In the genomic region with DNA sequence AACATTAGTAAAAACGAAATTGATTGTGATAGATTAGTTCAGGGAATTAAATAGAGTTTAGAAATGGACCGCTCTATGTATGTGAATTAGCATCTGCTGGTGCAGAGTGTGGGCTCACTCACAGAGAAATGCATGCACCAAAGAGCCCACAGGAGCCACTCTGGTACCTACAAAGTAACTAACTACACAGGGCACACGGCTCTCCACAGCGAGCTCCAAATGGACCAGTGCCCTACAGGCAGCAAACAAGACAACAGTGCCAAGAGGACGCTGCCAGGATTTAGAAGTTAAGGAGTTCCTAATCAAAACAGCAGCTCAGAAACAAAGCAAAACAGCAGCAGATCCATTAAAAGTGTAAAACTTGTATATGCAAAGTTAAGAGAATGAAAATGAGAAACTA, we compare ENCODE assay signal across 18 mouse cellular contexts. TPM values are rescaled to one million over a fixed set of nuclear protein-coding genes. Genes with fewer than 3 reads are reported as not detected.
A peak's percentile ranks its signal among the peaks of the same experiment; 100 is the strongest.
DNase-seq lines count a peak whose midpoint lies in the region; ATAC-seq and TF ChIP-seq lines count a peak whose summit lies in the region.
"Had no signal": no experiment of that assay in that cellular context is flagged by ENCODE, and none has a peak within 500 bp of the region (broad histone marks: within the 10 kb centered on the region; RNA-seq: fewer than 3 reads in every experiment).

No protein-coding gene starts in this region.

- peak; percentile 51 to 62 for DNase-seq in cerebellum, postnatal 10 days
- no peak for DNase-seq in cerebellum, adult 11-12 months
- DNase-seq in hindbrain, embryonic 14.5 days (ENCODE audit: low spot score) = no peak
- DNase-seq in midbrain, postnatal 0 days (ENCODE audit: low spot score) = peak; percentile 57
- DNase-seq: adrenal gland, postnatal 14 days; gastrocnemius, postnatal 36 days; lung, postnatal 10 days; retina, postnatal 1 day; thymus, postnatal 25 days had no signal

- no peak overlapping the region for H3K4me3 ChIP-seq in hindbrain, embryonic 15.5 days
- H3K4me3 ChIP-seq in hindbrain, embryonic 14.5 days (replicated peaks; ENCODE audit: low read length) = no peak overlapping the region
- no peak overlapping the region for H3K4me3 ChIP-seq in midbrain, postnatal 0 days (ENCODE audit: low read depth, low read length)
- H3K4me3 ChIP-seq in midbrain, embryonic 13.5 days (replicated peaks) = no peak overlapping the region
- H3K4me3 ChIP-seq: embryonic facial prominence, embryonic 10.5 days; heart, embryonic 13.5 days; limb, embryonic 12.5 days had no signal

- WGBS in hindbrain, embryonic 15.5 days = 71% methylated on average over 5 of the region's 5 CpGs
- WGBS in hindbrain, embryonic 14.5 days = 73% methylated on average over 5 of the region's 5 CpGs
- 67% methylated on average over 5 of the region's 5 CpGs for WGBS in midbrain, postnatal 0 days
- WGBS in midbrain, embryonic 13.5 days = 90% methylated on average over 5 of the region's 5 CpGs

- 0 out of 2 replicates have a peak, but pooled peaks have one; percentile 46 for ATAC-seq in hindbrain, embryonic 15.5 days (ENCODE audit: low FRiP score, low read depth)
- ATAC-seq in hindbrain, embryonic 14.5 days (ENCODE audit: low FRiP score) = no peak
- 0 out of 2 replicates have a peak, but pooled peaks have one; percentile 27 for ATAC-seq in midbrain, postnatal 0 days (ENCODE audit: low FRiP score)
- no peak for ATAC-seq in midbrain, embryonic 13.5 days
- ATAC-seq in granulocyte monocyte progenitor cell, adult 5-6 weeks (replicated peaks; ENCODE audit: poor library complexity, severe bottlenecking) = no peak
- ATAC-seq: intestine, postnatal 0 days had no signal

- H3K9ac ChIP-seq in hindbrain, embryonic 15.5 days = no peak overlapping the region
- H3K9ac ChIP-seq in hindbrain, embryonic 14.5 days = no peak overlapping the region
- H3K9ac ChIP-seq in midbrain, postnatal 0 days (replicated peaks; ENCODE audit: low read length, poor library complexity, severe bottlenecking) = no peak overlapping the region
- no peak overlapping the region for H3K9ac ChIP-seq in midbrain, embryonic 13.5 days (replicated peaks)
- H3K9ac ChIP-seq: heart, embryonic 13.5 days; limb, embryonic 12.5 days; liver, embryonic 14.5 days had no signal

- 0 out of 2 replicates have a peak, but pooled peaks cover 2% of the 10 kb centered on the region for H3K4me1 ChIP-seq in hindbrain, embryonic 15.5 days (replicated peaks)
- H3K4me1 ChIP-seq in hindbrain, embryonic 14.5 days (replicated peaks; ENCODE audit: control insufficient read depth, insufficient read depth, low read length) = no peaks in the 10 kb centered on the region
- H3K4me1 ChIP-seq in midbrain, postnatal 0 days (ENCODE audit: insufficient read depth, low read length) = no peaks in the 10 kb centered on the region
- H3K4me1 ChIP-seq in midbrain, embryonic 13.5 days (replicated peaks) = no peaks in the 10 kb centered on the region
- H3K4me1 ChIP-seq: embryonic facial prominence, embryonic 10.5 days had no signal

- H3K36me3 ChIP-seq in hindbrain, embryonic 15.5 days = no peaks in the 10 kb centered on the region
- H3K36me3 ChIP-seq in hindbrain, embryonic 14.5 days (replicated peaks; ENCODE audit: control insufficient read depth, insufficient read depth) = no peaks in the 10 kb centered on the region
- no peaks in the 10 kb centered on the region for H3K36me3 ChIP-seq in midbrain, postnatal 0 days (ENCODE audit: insufficient read depth, low read length)
- no peaks in the 10 kb centered on the region for H3K36me3 ChIP-seq in midbrain, embryonic 13.5 days
- H3K36me3 ChIP-seq: embryonic facial prominence, embryonic 10.5 days; heart, embryonic 13.5 days; limb, embryonic 12.5 days had no signal

- H3K27ac ChIP-seq in hindbrain, embryonic 15.5 days (replicated peaks) = no peak overlapping the region
- H3K27ac ChIP-seq in hindbrain, embryonic 14.5 days = no peak overlapping the region
- H3K27ac ChIP-seq in midbrain, postnatal 0 days (ENCODE audit: low read depth, low read length) = no peak overlapping the region
- H3K27ac ChIP-seq in midbrain, embryonic 13.5 days = no peak overlapping the region
- H3K27ac ChIP-seq: embryonic facial prominence, embryonic 10.5 days; heart, embryonic 13.5 days; kidney, postnatal 0 days; limb, embryonic 12.5 days; liver, embryonic 14.5 days had no signal

- H3K9me3 ChIP-seq in hindbrain, embryonic 15.5 days = no peaks in the 10 kb centered on the region
- no peaks in the 10 kb centered on the region for H3K9me3 ChIP-seq in hindbrain, embryonic 14.5 days (ENCODE audit: control insufficient read depth, low read length)
- no peaks in the 10 kb centered on the region for H3K9me3 ChIP-seq in midbrain, postnatal 0 days (ENCODE audit: low read length)
- no peaks in the 10 kb centered on the region for H3K9me3 ChIP-seq in midbrain, embryonic 13.5 days
- H3K9me3 ChIP-seq: embryonic facial prominence, embryonic 10.5 days; heart, embryonic 13.5 days; limb, embryonic 12.5 days had no signal

- H3K4me2 ChIP-seq in hindbrain, embryonic 15.5 days = no peak overlapping the region
- H3K4me2 ChIP-seq in hindbrain, embryonic 14.5 days (replicated peaks) = no peak overlapping the region
- H3K4me2 ChIP-seq in midbrain, postnatal 0 days (ENCODE audit: low read depth, low read length, poor library complexity, severe bottlenecking) = no peak overlapping the region
- H3K4me2 ChIP-seq in midbrain, embryonic 13.5 days (replicated peaks) = no peak overlapping the region
- H3K4me2 ChIP-seq: heart, embryonic 13.5 days; limb, embryonic 12.5 days had no signal

- TF ChIP-seq CTCF in midbrain, postnatal 0 days (IDR thresholded peaks at IDR 0.05) = no peak

- H3K27me3 ChIP-seq in hindbrain, embryonic 15.5 days = no peaks in the 10 kb centered on the region
- H3K27me3 ChIP-seq in hindbrain, embryonic 14.5 days (ENCODE audit: control insufficient read depth, insufficient read depth, low read length) = no peaks in the 10 kb centered on the region
- H3K27me3 ChIP-seq in midbrain, postnatal 0 days (ENCODE audit: insufficient read depth, low read length) = no peaks in the 10 kb centered on the region
- no peaks in the 10 kb centered on the region for H3K27me3 ChIP-seq in midbrain, embryonic 13.5 days
- H3K27me3 ChIP-seq: heart, embryonic 13.5 days; limb, embryonic 12.5 days had no signal

RNA-seq across cellular contexts. Expression of a gene that starts 52.6 kb away (rescaled TPM):
- polyA plus RNA-seq in hindbrain, embryonic 15.5 days (2015; fragmentation: Nextera tagmentation; extraction: Ambion mirVana) = 13.6 and 15.3 TPM in 2 replicates
- polyA plus RNA-seq in hindbrain, embryonic 14.5 days (2014; fragmentation: Nextera tagmentation; extraction: Ambion mirVana) = 13.3 and 17.2 TPM in 2 replicates
- total RNA-seq in midbrain, postnatal 0 days (2014; rRNA removed) = 3.2 and 3.8 TPM in 2 replicates
- polyA plus RNA-seq in midbrain, postnatal 0 days (2015; fragmentation: Nextera tagmentation; extraction: Ambion mirVana) = 12.3 and 13.2 TPM in 2 replicates
- polyA plus RNA-seq in midbrain, embryonic 13.5 days (2015; fragmentation: Nextera tagmentation; extraction: Ambion mirVana) = 18.3 and 19.4 TPM in 2 replicates
- 10.7 and 16.9 TPM in 2 replicates for total RNA-seq in granulocyte monocyte progenitor cell, adult 5-6 weeks (2014; fragmentation: Nextera tagmentation)
- total RNA-seq in granulocyte monocyte progenitor cell, adult 5-6 weeks (2017) = 15.7 and 18.9 TPM in 2 replicates

Comparison
In these comparisons a context has a peak if more than half of its experiments do, and no peak if none do; other contexts are left out.
1. DNase-seq: peak in cerebellum, postnatal 10 days (2 of 2) and midbrain, postnatal 0 days (single experiment); none in cerebellum, adult 11-12 months (single experiment) and hindbrain, embryonic 14.5 days (single experiment).
2. ATAC-seq: peak in hindbrain, embryonic 15.5 days (single experiment) and midbrain, postnatal 0 days (single experiment); none in hindbrain, embryonic 14.5 days (single experiment), midbrain, embryonic 13.5 days (single experiment) and granulocyte monocyte progenitor cell, adult 5-6 weeks (single experiment).